Mouse (Mus musculus) B cell, adult (primary cell): Measurements from ENCODE around the gene Csmd2. TPM values are rescaled to one million over a fixed set of nuclear protein-coding genes. Genes with fewer than 3 reads are reported as not detected.

Experiments used
- total RNA-seq: library from RNA; stranded (reverse); gene quantifications from 4 replicates; pipeline ENCODE4 v1.2.4, GENCODE M21; 2023; ENCODE audit not compliant: inconsistent age

Csmd2 gene
- total RNA-seq, result not detected in 4 replicates

GRCm38 (mm10) chr4:127987784-127988455 is at the start of gene Csmd2:
Csmd2 (plus strand) TSS chr4:127987857.

GRCm38 (mm10) chr4:127970901-127971868 is 16.5 kb upstream of the Csmd2 start, which contains the start of gene CK137956:
CK137956 (minus strand) TSS chr4:127970951.

GRCm38 (mm10) chr4:128260907-128261560 is 273.4 kb downstream of the Csmd2 start, which contains the start of gene Hmgb4:
Hmgb4 (minus strand) TSS chr4:128260957.

GRCm38 (mm10) chr4:128609925-128610402 is 622.3 kb downstream of the Csmd2 start, which contains the start of gene Zscan20:
Zscan20 (minus strand) TSS chr4:128610098.

Other genes with a start within 250 kb of the Csmd2 start
- not detected in 4 replicates for gene CK137956, start 16.9 kb upstream of the Csmd2 start, total RNA-seq